Mouse (Mus musculus): ENCODE measurements around the gene Chd4. TPM values are rescaled to one million over a fixed set of nuclear protein-coding genes. Genes with fewer than 3 reads are reported as not detected.

The Chd4 gene
- total RNA-seq, 2 experiments from 2014 or later, result 166 to 171 TPM

DNA sequence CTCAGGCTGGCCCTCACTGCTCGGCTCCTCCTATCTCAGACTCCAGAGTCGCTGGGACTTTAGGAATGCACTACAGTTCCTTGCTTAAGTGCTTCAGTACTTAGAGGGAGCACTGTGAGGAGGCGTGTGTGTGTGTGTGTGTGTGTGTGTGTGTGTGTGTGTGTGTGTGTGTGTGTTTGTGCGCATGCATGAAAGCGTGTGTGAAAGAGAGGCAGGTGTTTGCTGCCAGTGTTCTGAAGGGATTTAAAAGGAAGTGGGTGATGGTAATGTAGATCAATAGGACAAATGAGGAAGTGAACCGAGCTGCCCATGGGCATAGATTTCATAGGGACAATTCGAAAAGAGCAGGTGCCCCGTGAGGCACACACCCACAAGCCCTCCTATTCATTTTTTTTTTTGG is 22.0 kb upstream of the Chd4 start:
- DNase-seq (ENCODE audit: extremely low spot score in 1 of 2, low spot score in 2 of 2), result no peak
- TF ChIP-seq CTCF (IDR thresholded peaks at IDR 0.05), result no peak
- intact Hi-C loops (cut with DNase I), result no loop called here
- no peak overlapping the region for H3K27ac ChIP-seq
- no peak overlapping the region for H3K4me3 ChIP-seq

DNA sequence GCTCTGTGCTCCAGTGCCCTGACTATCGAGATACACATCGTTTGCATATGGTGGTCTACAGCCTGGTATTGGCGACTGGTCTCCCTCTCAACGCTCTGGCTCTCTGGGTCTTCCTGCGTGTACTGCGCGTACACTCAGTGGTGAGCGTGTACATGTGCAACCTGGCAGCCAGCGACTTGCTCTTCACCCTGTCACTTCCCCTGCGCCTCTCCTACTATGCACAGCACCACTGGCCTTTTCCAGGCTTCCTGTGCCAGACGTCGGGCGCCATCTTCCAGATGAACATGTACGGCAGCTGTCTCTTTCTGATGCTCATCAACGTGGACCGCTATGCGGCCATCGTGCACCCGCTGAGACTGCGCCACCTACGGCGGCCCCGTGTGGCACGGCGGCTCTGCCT is 14.4 kb upstream of the Chd4 start:
- no peak for DNase-seq (ENCODE audit: extremely low spot score in 1 of 2, low spot score in 2 of 2)
- intact Hi-C loops (cut with DNase I), result loop anchor here (5.0 kb wide), 2 partner anchors 179 to 224 kb away; partner anchors contain the start of gene P3h3
- Histone ChIP-seq H3K4me3 (peak overlapping the region; percentile 35), H3K27ac (peak overlapping the region; percentile 24; the same call in 1 of the 2 replicates)
- no peak for TF ChIP-seq CTCF (IDR thresholded peaks at IDR 0.05)

DNA sequence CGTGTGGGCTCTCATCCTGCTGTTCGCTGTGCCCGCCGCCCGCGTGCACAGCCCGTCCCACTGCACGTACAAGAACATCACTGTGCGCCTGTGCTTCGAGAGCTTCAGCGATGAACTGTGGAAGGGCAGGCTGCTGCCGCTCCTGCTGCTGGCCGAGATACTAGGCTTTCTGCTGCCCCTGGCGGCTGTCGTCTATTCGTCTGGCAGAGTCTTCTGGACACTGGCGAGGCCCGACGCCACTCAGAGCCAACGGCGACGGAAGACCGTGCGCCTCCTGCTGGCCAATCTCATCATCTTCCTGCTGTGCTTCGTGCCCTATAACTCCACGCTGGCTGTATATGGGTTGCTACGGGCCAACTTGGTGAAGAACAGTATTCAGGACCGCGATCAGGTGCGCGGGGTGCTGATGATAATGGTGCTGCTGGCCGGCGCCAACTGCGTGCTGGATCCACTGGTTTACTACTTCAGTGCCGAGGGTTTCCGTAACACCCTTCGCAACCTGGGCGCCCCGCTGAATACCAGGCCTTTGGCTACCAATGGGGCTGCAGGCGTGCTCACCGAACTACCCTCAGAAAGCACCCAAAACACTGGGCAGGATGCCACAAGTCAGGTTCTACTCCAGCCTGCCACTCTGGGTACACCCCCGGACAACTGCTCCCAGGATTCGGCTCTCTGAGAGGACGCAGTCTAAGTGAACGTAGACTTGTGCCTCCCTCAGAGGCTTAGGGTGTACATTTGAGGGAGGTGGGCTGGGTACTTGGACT is 13.8 kb upstream of the Chd4 start:
- H3K27ac ChIP-seq, result no peak overlapping the region; the same call in 1 of the 2 replicates
- peak; percentile 74 to 80 for DNase-seq (ENCODE audit: extremely low spot score in 1 of 2, low spot score in 2 of 2)
- intact Hi-C loops (cut with DNase I), result loop anchor here (5.0 kb wide), 2 partner anchors 180 to 225 kb away; partner anchors contain the start of gene P3h3
- H3K4me3 ChIP-seq, result peak overlapping the region; percentile 35
- TF ChIP-seq CTCF (IDR thresholded peaks at IDR 0.05), result peak; percentile 86

DNA sequence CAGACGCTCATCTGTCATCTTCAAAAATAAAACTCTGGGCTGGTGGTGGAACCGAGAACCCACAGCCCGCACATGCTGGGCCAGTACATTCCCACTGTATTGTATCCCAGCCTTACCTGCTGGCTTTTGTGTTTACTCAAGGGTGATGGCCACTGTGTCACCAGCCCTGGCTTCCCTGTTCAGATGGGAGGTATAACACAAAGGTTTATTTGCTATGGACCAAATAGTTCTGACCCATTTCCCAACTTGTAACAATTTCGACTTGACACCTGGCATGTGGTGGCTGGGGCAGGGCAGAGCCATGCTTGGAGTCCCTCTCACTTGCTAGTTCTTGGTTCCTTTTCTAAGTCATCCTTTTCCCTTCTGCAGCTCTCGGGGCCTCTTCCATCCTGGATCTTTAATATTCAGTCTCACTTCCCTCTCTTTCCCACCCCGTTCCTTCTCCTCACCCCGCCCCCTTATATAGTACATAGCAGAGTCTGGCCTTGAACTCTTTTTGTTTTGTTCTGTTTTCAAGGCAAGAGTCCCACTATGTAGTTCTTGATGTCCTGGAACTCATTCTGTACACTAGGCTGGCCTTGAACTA is 12.9 kb upstream of the Chd4 start:
- TF ChIP-seq CTCF (IDR thresholded peaks at IDR 0.05), result no peak
- H3K27ac ChIP-seq, result no peak overlapping the region
- intact Hi-C loops (cut with DNase I), result loop anchor here (5.0 kb wide), 2 partner anchors 181 to 226 kb away; partner anchors contain the start of gene P3h3
- no peak overlapping the region for H3K4me3 ChIP-seq
- DNase-seq (ENCODE audit: extremely low spot score in 1 of 2, low spot score in 2 of 2), result no peak

DNA sequence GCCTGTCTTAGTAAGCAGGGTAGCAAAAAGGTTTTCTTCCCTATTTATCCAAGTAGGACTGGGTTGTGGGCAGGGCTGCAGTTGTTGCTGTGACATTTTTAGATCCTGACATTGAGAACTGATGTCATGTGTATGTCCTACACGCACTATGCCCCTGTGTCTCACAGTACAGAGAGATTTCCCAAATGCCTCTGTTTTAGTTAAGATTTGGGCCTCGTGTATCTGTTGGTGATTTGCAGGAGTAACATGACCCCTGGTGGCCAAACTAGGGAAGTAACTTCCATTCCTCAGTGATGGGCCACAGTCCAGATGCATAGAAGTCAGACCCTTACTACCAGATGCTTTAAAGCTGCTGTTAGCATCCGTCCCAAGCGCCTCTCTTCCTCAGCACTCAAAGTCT is 11.4 kb upstream of the Chd4 start:
- TF ChIP-seq CTCF (IDR thresholded peaks at IDR 0.05), result peak; percentile 87
- intact Hi-C loops (cut with DNase I), result loop anchor here (1.0 to 5.0 kb wide), 3 partner anchors 38 to 227 kb away; partner anchors contain the start of gene P3h3
- H3K27ac ChIP-seq, result no peak overlapping the region
- DNase-seq (ENCODE audit: extremely low spot score in 1 of 2, low spot score in 2 of 2), result peak; percentile 57 to 70
- no peak overlapping the region for H3K4me3 ChIP-seq

DNA sequence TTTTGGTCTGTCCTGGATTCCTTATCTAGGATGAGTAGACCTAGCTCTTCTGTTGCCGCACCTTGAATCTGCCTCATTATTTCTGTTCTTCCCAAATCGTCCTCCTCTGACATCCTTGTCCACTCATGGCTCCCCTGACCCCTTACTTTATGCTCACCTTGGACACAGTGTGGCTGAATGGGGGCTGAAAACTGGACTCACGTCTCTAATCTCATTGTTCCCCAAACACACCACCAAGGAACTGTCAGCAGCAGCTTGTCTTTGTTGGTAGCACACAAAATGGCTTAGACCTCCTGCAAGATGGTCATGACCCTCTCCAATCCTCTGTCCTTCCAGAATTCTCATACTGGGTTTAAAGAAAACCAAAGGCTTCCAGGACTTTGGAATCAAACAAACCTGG is 7.8 kb upstream of the Chd4 start:
- DNase-seq (ENCODE audit: extremely low spot score in 1 of 2, low spot score in 2 of 2), result no peak
- Histone ChIP-seq H3K4me3 (no peak overlapping the region), H3K27ac (peak overlapping the region; percentile 96; the same call in 1 of the 2 replicates)
- intact Hi-C loops (cut with DNase I), result loop anchor here (5.0 kb wide), 2 partner anchors 156 to 171 kb away; partner anchors contain the start of gene Mlf2
- no peak for TF ChIP-seq CTCF (IDR thresholded peaks at IDR 0.05)

DNA sequence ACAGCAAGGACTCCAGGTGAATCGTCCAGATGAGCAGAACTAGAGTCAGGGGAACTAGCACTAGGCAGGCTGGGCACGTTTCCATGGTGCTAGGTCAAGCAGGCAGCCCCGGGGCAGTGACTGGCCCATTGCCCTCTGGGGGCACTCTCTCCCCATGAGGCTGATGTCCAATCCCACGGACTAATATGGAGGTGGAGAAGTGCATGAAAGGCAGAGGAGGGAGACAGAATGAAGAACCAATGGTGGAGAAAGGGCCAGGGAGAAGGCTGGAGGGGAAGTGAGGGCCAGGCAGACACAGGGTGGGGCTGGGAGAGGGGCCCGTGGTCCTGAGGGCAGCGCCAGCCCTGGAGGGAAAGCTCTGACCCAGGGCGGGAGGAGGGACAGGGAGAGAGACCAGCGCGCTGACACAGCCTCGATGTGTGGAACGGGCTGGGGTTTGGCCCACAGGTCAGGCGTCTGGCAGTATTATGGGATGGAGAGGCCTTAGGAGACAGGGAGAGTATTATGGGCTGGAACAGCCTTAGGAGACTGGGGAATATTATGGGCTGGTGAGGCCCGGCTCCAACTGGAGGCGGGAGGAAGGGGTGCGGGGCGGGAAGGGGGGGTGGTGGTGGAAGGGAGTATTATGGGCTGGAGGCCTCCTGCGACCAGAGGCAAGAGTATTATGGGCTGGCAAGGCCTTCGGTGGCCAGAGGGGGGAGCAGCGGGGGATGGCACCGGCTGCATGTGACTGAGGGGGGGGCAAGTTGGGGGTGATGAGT is 7.0 kb upstream of the Chd4 start:
- no peak overlapping the region for H3K4me3 ChIP-seq
- peak; percentile 61 to 71 for DNase-seq (ENCODE audit: extremely low spot score in 1 of 2, low spot score in 2 of 2)
- no peak; the same call in none of the 2 replicates for TF ChIP-seq CTCF (IDR thresholded peaks at IDR 0.05)
- H3K27ac ChIP-seq, result peak overlapping the region; percentile 96
- intact Hi-C loops (cut with DNase I), result loop anchor here (5.0 kb wide), 2 partner anchors 156 to 171 kb away; partner anchors contain the start of gene Mlf2

DNA sequence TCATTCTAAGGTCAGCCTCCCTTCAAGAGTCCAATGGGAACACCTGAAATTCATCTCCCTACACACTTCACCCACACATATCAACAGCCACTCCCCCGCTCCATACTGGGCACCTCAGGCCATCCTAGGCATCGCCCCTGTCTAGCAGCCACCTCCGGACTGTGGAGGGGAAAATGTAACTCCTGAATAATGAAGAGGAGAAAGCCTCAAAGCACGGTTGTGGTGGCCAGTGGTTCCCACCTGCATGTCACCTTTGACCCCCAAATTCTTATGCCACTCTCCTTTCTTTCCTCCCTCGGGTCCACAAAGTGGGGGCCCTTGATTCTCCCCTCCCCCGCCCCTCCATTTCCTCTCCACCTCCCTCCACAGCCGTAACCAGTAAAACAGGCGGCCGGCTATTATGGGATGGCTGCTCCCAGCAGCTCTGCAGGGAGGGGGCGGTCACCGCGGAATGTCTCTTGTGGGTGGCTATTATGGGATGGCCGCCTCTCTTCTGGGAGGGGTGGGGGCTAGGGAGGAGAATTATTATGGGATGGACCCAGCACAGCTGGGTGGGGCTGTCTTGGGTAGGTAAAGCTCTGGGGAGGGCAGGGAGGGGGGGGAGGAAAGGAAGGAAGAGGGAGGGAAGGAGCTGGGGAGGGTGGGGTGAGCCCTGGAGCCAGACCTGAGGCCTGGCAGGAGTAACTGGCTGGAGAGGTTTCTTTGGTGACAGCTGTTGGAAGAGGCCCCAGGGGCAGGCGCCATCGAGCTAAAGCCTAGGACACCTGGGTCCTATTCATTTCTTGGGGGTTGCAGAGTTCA is 6.1 kb upstream of the Chd4 start:
- H3K4me3 ChIP-seq, result peak overlapping the region; percentile 30
- TF ChIP-seq CTCF (IDR thresholded peaks at IDR 0.05), result no peak
- intact Hi-C loops (cut with DNase I), result loop anchor here (5.0 kb wide), 2 partner anchors 157 to 172 kb away; partner anchors contain the start of gene Mlf2

DNA sequence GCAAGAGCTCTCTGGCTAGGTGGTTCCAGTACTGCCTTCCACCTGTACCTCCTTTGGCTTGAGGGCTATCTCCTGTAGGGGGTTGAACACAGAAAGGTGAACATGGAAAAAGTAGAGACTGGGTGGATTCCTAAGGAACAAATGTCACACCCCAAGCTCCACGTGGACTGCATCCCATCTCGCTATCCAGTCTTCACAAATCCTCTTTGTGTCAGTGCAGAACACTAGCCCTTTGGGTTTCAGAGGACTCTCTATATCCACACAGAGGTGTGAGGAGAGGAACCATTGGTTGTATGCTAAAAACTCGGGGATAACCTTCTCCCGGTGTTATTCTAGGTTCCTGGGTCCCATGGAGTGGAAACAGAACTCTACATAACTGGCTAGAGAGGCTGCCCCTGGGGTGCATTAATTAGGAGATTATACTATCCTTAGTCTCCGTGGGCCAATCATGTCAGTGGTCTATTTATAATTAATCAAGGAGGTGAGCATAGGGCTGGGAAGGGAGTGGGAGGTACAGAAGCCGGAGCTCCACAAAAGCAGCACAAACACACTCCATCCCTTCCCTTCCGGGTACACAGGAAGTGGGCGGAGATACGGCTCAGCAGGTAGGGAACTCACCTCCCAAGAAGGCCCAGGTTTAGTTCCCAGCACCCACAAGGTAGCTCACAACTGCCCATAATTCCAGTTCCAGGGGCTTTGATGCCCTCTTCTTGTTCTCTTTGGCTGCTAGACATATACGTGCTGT is 5.3 kb upstream of the Chd4 start:
- no peak for DNase-seq (ENCODE audit: extremely low spot score in 1 of 2, low spot score in 2 of 2)
- peak overlapping the region; percentile 98 for H3K27ac ChIP-seq
- H3K4me3 ChIP-seq, result no peak overlapping the region
- no peak for TF ChIP-seq CTCF (IDR thresholded peaks at IDR 0.05)
- intact Hi-C loops (cut with DNase I), result no loop called here

More for the DNA sequence above, 6.1 kb upstream of the Chd4 start:
- DNase-seq (ENCODE audit: extremely low spot score in 1 of 2, low spot score in 2 of 2), result peak; percentile 83 to 88
- peak overlapping the region; percentile 98 for H3K27ac ChIP-seq

DNA sequence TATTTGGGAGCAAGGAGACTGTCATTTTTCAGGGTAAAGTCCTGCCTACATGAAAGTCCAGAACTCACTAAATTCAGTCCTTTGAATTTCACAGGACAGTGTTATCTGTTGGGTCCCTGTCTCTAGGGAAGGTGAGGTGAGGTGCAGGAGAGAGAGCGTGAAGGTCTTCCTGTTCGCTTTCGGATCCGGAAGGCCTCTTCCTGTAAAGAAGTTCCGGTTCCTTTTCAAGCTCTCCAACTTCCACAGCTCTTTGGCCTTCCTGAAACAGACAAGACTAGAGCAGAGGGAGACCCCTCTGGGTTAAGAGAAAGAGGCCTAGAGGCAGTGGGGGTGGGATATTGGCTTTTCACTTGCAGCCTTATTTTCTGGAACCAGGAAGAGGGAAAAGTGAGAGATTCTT is 3.4 kb upstream of the Chd4 start:
- no peak overlapping the region for H3K4me3 ChIP-seq
- no peak overlapping the region for H3K27ac ChIP-seq
- no peak for DNase-seq (ENCODE audit: extremely low spot score in 1 of 2, low spot score in 2 of 2)
- intact Hi-C loops (cut with DNase I), result no loop called here
- TF ChIP-seq CTCF (IDR thresholded peaks at IDR 0.05), result no peak

Data from left cerebral cortex, adult 2 months (tissue).